Mouse (Mus musculus) ES-E14 (cell line): ENCODE results near the gene Col9a3.

Experiments used
- HCFC1 ChIP-seq: IDR thresholded peaks from 2 replicates; pipeline ENCODE4 v1.6.1; 2012; ENCODE audit warnings: low read length, inconsistent platforms, borderline replicate concordance; ENCODE audit not compliant: insufficient read depth
- MAFK ChIP-seq: IDR thresholded peaks from 2 replicates; pipeline ENCODE4 v1.6.1; 2014; ENCODE audit warnings: mild to moderate bottlenecking, low read depth, low read length, inconsistent platforms; ENCODE audit not compliant: insufficient read depth
- ZNF384 ChIP-seq: IDR thresholded peaks from 2 replicates; pipeline ENCODE4 v1.6.1; 2012; ENCODE audit warnings: low read depth, low read length, inconsistent platforms

DNA sequence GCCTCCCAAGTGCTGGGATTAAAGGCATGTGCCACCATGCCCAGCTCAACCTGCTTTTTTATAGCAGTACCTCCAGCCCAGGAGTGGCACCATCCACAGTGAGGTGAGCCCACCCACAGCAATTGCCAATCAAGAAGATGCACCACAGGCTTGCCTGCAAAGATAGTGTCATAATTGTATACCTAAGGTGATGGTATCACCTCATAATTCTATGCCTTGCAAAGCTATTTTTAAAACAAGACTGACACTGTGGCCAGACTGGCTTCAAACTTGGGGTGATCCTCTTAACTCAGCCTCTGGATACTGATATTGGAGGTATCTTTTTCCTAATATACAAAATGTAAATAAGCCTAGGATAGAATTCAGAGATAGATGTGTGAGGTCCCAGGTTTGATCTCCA, 46.0 kb downstream of the Col9a3 start:
- no peak for TF ChIP-seq ZNF384
- no peak for TF ChIP-seq MAFK
- no peak for TF ChIP-seq HCFC1
